Mouse (Mus musculus) embryonic fibroblast, embryonic 13.5 days (primary cell): ENCODE results near the gene Adm2. TPM values are rescaled to one million over a fixed set of nuclear protein-coding genes. Genes with fewer than 3 reads are reported as not detected.
A peak's percentile ranks its signal among the peaks of the same experiment; 100 is the strongest.

Experiments used
- H3K27ac ChIP-seq: 2 replicates; pipeline ENCODE4 v1.5.1; 2012; ENCODE audit warnings: low read length, control low read depth, inconsistent platforms; ENCODE audit not compliant: insufficient read depth
- H3K4me1 ChIP-seq: 2 replicates; pipeline ENCODE4 v1.6.1; 2011; ENCODE audit warnings: low read length; ENCODE audit not compliant: control insufficient read depth, insufficient read depth
- H3K4me3 ChIP-seq: 2 replicates; pipeline ENCODE4 v1.5.1; 2011; ENCODE audit warnings: mild to moderate bottlenecking, control low read depth, low read length; ENCODE audit not compliant: insufficient read depth
- CTCF ChIP-seq: IDR thresholded peaks from 2 replicates; pipeline ENCODE4 v1.5.1; 2011; ENCODE audit warnings: mild to moderate bottlenecking, control low read depth, low read length, moderate library complexity, borderline replicate concordance; ENCODE audit not compliant: insufficient read depth
- POLR2A ChIP-seq: IDR thresholded peaks from 2 replicates; pipeline ENCODE4 v1.6.1; 2011; ENCODE audit warnings: low read depth, mild to moderate bottlenecking, control low read depth, low read length, moderate library complexity
- polyA plus RNA-seq: library from polyadenylated mRNA; stranded (reverse); fragments of >200 nt; gene quantifications from 2 replicates; pipeline ENCODE4 v1.2.4, GENCODE M21; 2011; ENCODE audit warnings: low read depth; ENCODE audit not compliant: missing spikeins, insufficient read length

The Adm2 gene
- polyA plus RNA-seq, 1 experiment = 8.4 TPM

DNA sequence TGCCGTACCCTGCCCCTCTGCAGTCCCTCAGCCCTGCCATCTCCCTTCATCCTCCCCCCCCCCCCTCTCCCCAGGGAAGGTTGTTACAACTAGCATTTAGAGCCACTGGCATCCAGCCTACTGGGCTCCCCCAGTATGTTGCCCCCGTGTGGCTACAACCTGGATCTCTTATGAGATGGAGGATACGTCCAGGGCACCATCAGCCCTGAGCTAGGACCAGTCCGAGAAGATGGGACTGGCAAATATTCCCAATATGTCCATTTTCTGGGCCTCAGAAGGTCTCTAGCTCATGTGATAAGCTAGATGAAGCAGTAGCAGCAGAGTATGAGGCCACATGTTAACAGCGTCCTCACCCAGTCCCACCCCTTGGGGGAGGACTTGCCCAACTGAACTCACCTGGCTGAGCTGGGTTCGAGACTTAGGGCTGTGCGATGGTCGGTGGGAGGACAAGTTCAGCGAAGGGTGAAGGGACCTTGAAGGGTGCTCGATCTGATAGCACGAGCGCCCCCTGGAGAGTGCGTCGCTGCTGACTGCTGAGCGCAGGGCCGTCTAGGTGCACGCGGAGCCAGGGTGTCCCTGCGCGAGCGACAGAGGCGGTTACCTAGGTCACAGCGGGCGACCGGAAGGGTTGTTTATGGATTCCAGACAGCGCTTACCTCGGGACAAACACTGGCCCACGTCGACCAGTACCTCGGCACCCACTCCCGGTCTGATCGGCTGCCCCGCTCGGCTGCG, 50.7 kb downstream of the Adm2 start:
- H3K27ac ChIP-seq = peak overlapping the region; percentile 91
- H3K4me1 ChIP-seq = no peaks in the 10 kb centered on the region; the same call in 1 of the 2 replicates
- peak overlapping the region; percentile 54 for H3K4me3 ChIP-seq

DNA sequence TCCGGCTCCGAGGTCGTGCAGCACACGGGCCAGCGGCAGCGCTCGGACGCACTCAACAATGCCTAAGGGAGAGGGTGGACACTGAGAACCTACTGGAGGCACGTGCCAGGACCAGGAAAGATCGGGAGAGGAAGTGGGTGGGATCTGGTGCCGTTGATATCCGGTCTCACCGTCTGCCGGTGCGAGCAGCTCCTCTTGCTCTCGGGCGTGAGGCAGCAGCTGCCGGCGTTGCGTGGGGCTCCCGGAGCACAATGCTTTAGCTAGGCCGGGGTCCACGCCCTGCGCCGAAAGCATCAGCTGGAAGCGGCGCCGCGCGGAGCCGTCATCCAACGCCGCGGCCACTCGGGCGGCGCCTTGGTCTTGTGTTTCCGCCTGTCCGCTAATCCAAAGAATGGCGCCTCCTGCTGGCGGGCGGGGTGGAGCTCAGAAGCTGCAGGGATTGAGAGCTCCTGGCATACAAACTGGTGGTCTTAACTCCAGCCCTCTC, 51.3 kb downstream of the Adm2 start, which contains the start of gene Sco2:
TSS of gene Sco2 (minus strand) at position 85 of the 487 bp plus-strand sequence.
- peak within 1 kb of the TSS; percentile 54 for H3K4me3 ChIP-seq
- peak within 1 kb of the TSS; percentile 91 for H3K27ac ChIP-seq
- H3K4me1 ChIP-seq = no peaks in the 10 kb centered on the region; the same call in 1 of the 2 replicates
- TF ChIP-seq POLR2A (peak; percentile 80), CTCF (peak; percentile 50; the same call in 1 of the 2 replicates)

More for the DNA sequence above, 50.7 kb downstream of the Adm2 start:
- TF ChIP-seq CTCF (peak; percentile 82), POLR2A (no peak; the same call in 1 of the 2 replicates)

Other genes starting within 250 kb of the Adm2 start
- gene Trabd, start 247.6 kb upstream of the Adm2 start, polyA plus RNA-seq = 18.1 and 20.5 TPM in 2 replicates
- 14.5 and 17.6 TPM in 2 replicates for gene Selenoo, start 233.6 kb upstream of the Adm2 start, polyA plus RNA-seq
- gene Tubgcp6, start 199.6 kb upstream of the Adm2 start, polyA plus RNA-seq = 13.5 and 14.2 TPM in 2 replicates
- gene Hdac10, start 194.0 kb upstream of the Adm2 start, polyA plus RNA-seq = 6.4 and 7.2 TPM in 2 replicates
- 10.1 and 16.4 TPM in 2 replicates for gene Mapk12, start 182.0 kb upstream of the Adm2 start, polyA plus RNA-seq
- 7.3 and 10.8 TPM in 2 replicates for gene Mapk11, start 173.1 kb upstream of the Adm2 start, polyA plus RNA-seq
- gene Plxnb2, start 141.9 kb upstream of the Adm2 start, polyA plus RNA-seq = 194 and 237 TPM in 2 replicates
- 3.1 and 4.2 TPM in 2 replicates for gene Dennd6b, start 126.2 kb upstream of the Adm2 start, polyA plus RNA-seq
- 32.4 and 43.1 TPM in 2 replicates for gene Ppp6r2, start 111.2 kb upstream of the Adm2 start, polyA plus RNA-seq
- 75.9 and 95.7 TPM in 2 replicates for gene Sbf1, start 7.4 kb upstream of the Adm2 start, polyA plus RNA-seq
- not detected in 2 replicates for gene Miox, start 11.7 kb downstream of the Adm2 start, polyA plus RNA-seq
- gene Lmf2, start 32.9 kb downstream of the Adm2 start, polyA plus RNA-seq = 82.5 and 83.0 TPM in 2 replicates
- gene Ncaph2, start 33.0 kb downstream of the Adm2 start, polyA plus RNA-seq = 58.9 and 94.2 TPM in 2 replicates
- 13.8 and 14.1 TPM in 2 replicates for gene Sco2, start 51.1 kb downstream of the Adm2 start, polyA plus RNA-seq
- not detected in 2 replicates for gene Tymp, start 54.3 kb downstream of the Adm2 start, polyA plus RNA-seq
- not detected in 2 replicates for gene Odf3b, start 56.6 kb downstream of the Adm2 start, polyA plus RNA-seq
- not detected in 2 replicates for gene Klhdc7b, start 62.2 kb downstream of the Adm2 start, polyA plus RNA-seq
- gene Syce3, start 87.8 kb downstream of the Adm2 start, polyA plus RNA-seq = not detected in 2 replicates
- 2.2 TPM in 1 of 2 replicates, not detected in the other for gene Cpt1b, start 103.1 kb downstream of the Adm2 start, polyA plus RNA-seq
- gene C730034F03Rik, start 106.9 kb downstream of the Adm2 start, polyA plus RNA-seq = 1.3 and 1.4 TPM in 2 replicates
- gene Gm44502, start 107.0 kb downstream of the Adm2 start, polyA plus RNA-seq = 1.6 TPM in 1 of 2 replicates, not detected in the other
- 29.4 and 33.1 TPM in 2 replicates for gene Chkb, start 107.2 kb downstream of the Adm2 start, polyA plus RNA-seq
- 0.49 TPM in 1 of 2 replicates, not detected in the other for gene Mapk8ip2, start 131.2 kb downstream of the Adm2 start, polyA plus RNA-seq
- gene Arsa, start 154.7 kb downstream of the Adm2 start, polyA plus RNA-seq = 41.6 and 42.5 TPM in 2 replicates
- gene Shank3, start 176.9 kb downstream of the Adm2 start, polyA plus RNA-seq = 2.3 and 2.7 TPM in 2 replicates
- gene Acr, start 245.6 kb downstream of the Adm2 start, polyA plus RNA-seq = not detected in 2 replicates